Comparison of ENCODE assay signal across 10 mouse cellular contexts in the genomic region with DNA sequence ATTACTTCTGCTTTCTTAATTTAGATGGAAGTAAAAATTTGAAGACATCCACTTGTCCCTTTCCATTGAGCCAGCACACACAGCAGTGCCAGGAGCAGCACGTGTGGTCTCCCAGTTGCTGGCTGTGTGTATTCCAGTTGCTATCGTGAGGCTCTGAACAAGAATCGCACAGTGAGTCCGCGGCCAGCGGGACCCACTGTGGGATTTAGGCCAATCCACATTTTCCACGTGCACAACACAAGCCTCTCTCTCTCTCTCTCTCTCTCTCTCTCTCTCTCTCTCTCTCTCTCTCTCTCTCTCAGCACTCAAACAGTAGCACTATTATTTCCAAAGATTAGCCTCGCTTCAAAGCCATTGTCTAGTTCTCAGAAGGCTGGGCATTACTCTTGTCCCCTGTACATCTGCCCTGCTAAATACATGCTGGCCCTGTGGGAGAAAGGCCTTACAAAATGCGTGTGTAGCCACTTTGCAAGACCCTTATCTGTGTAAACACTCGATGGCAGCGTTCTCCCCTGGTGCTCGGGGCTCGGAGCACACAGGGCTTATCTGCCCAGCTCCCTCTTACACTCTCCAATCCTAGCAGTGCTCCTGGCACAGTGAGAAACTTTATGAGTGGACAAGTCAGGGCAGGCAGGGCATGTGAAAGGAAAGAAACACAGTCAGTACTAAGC. TPM values are rescaled to one million over a fixed set of nuclear protein-coding genes. Genes with fewer than 3 reads are reported as not detected.
DNase-seq lines count a peak whose midpoint lies in the region; ATAC-seq and TF ChIP-seq lines count a peak whose summit lies in the region.
"Had no signal": no experiment of that assay in that cellular context is flagged by ENCODE, and none has a peak within 500 bp of the region (broad histone marks: within the 10 kb centered on the region; RNA-seq: fewer than 3 reads in every experiment).

No protein-coding gene starts in this region.

- no peak for TF ChIP-seq CTCF in forebrain, postnatal 0 days (IDR thresholded peaks at IDR 0.05; ENCODE audit: low read depth)

- 49% methylated on average over 13 of the region's 13 CpGs for WGBS in heart, embryonic 10.5 days
- 27% methylated on average over 13 of the region's 13 CpGs for WGBS in forebrain, postnatal 0 days
- 8% methylated on average over 13 of the region's 13 CpGs for WGBS in midbrain, embryonic 16.5 days

- H3K4me1 ChIP-seq in heart, embryonic 10.5 days = peaks cover 25% of the 10 kb centered on the region
- H3K4me1 ChIP-seq in forebrain, postnatal 0 days (ENCODE audit: insufficient read depth) = no peaks in the 10 kb centered on the region
- peaks cover 9% of the 10 kb centered on the region for H3K4me1 ChIP-seq in midbrain, embryonic 16.5 days (ENCODE audit: control insufficient read depth, insufficient read depth, low read length)
- H3K4me1 ChIP-seq: limb, embryonic 12.5 days had no signal

- peak; percentile 65 for ATAC-seq in forebrain, postnatal 0 days
- ATAC-seq in midbrain, embryonic 16.5 days = peak; percentile 81

- no peaks in the 10 kb centered on the region for H3K9me3 ChIP-seq in heart, embryonic 10.5 days
- no peaks in the 10 kb centered on the region for H3K9me3 ChIP-seq in forebrain, postnatal 0 days (ENCODE audit: low read length)
- no peaks in the 10 kb centered on the region for H3K9me3 ChIP-seq in midbrain, embryonic 16.5 days (replicated peaks; ENCODE audit: control insufficient read depth, low read length, poor library complexity, severe bottlenecking)
- H3K9me3 ChIP-seq: limb, embryonic 12.5 days had no signal

- no peak overlapping the region for H3K27ac ChIP-seq in heart, embryonic 10.5 days
- H3K27ac ChIP-seq in forebrain, postnatal 0 days (ENCODE audit: low read depth, low read length) = no peak overlapping the region
- no peak overlapping the region for H3K27ac ChIP-seq in midbrain, embryonic 16.5 days (ENCODE audit: low read length)
- H3K27ac ChIP-seq: limb, embryonic 12.5 days had no signal

- no peaks in the 10 kb centered on the region for H3K36me3 ChIP-seq in heart, embryonic 10.5 days
- no peaks in the 10 kb centered on the region for H3K36me3 ChIP-seq in forebrain, postnatal 0 days (ENCODE audit: insufficient read depth)
- no peaks in the 10 kb centered on the region for H3K36me3 ChIP-seq in midbrain, embryonic 16.5 days (ENCODE audit: control insufficient read depth, insufficient read depth, low read length)
- H3K36me3 ChIP-seq: limb, embryonic 12.5 days had no signal

- DNase-seq in heart, embryonic 10.5 days (ENCODE audit: low spot score) = peak; percentile 46
- no peak for DNase-seq in heart, postnatal 14 days
- peak; percentile 47 for DNase-seq in A20 (ENCODE audit: low read depth, low spot score)
- DNase-seq in forebrain, postnatal 0 days = peak; percentile 20
- no peak for DNase-seq in thymus, postnatal 4 days
- DNase-seq in thymus, adult 18-20 months = no peak
- no peak for DNase-seq in yolk sac, embryonic 10.5 days (ENCODE audit: low spot score)
- DNase-seq: kidney, adult 8-10 months had no signal

- H3K27me3 ChIP-seq in heart, embryonic 10.5 days (ENCODE audit: insufficient read depth, poor library complexity, severe bottlenecking) = no peaks in the 10 kb centered on the region
- no peaks in the 10 kb centered on the region for H3K27me3 ChIP-seq in forebrain, postnatal 0 days (ENCODE audit: insufficient read depth, low read length)
- no peaks in the 10 kb centered on the region for H3K27me3 ChIP-seq in midbrain, embryonic 16.5 days (ENCODE audit: control insufficient read depth, insufficient read depth, low read depth, low read length)
- H3K27me3 ChIP-seq: limb, embryonic 12.5 days had no signal

- no peak overlapping the region for H3K9ac ChIP-seq in forebrain, postnatal 0 days
- H3K9ac ChIP-seq in midbrain, embryonic 16.5 days (ENCODE audit: low read depth, low read length) = no peak overlapping the region
- H3K9ac ChIP-seq: limb, embryonic 12.5 days had no signal

- H3K4me2 ChIP-seq in forebrain, postnatal 0 days (ENCODE audit: low read depth) = no peak overlapping the region
- no peak overlapping the region for H3K4me2 ChIP-seq in midbrain, embryonic 16.5 days (ENCODE audit: low read length)
- H3K4me2 ChIP-seq: limb, embryonic 12.5 days had no signal

- H3K4me3 ChIP-seq in heart, embryonic 10.5 days = no peak overlapping the region
- no peak overlapping the region for H3K4me3 ChIP-seq in forebrain, postnatal 0 days (ENCODE audit: low read depth, low read length)
- H3K4me3 ChIP-seq in midbrain, embryonic 16.5 days (ENCODE audit: low read depth, low read length) = no peak overlapping the region
- H3K4me3 ChIP-seq: limb, embryonic 12.5 days had no signal

- intact Hi-C loops in heart, postnatal 14 days (cut with DNase I) = loop anchor here (5.0 kb wide), 1 partner anchor 53 kb away; the partner anchor contains the start of gene Srd5a1

RNA-seq across cellular contexts. Expression of gene Tent4a, which starts 25.0 kb away (rescaled TPM):
- polyA plus RNA-seq in heart, embryonic 10.5 days (2016; fragmentation: Nextera tagmentation; extraction: Ambion mirVana) = 3.2 and 4.6 TPM in 2 replicates
- 10 to 100 TPM; 12.2 to 13.5 TPM for total RNA-seq in heart, postnatal 14 days (2021)
- 21.7 and 29.3 TPM in 2 replicates for total RNA-seq in forebrain, postnatal 0 days (2014; rRNA removed)
- polyA plus RNA-seq in forebrain, postnatal 0 days (2015; fragmentation: Nextera tagmentation; extraction: Ambion mirVana) = 4.5 and 4.9 TPM in 2 replicates
- polyA plus RNA-seq in midbrain, embryonic 16.5 days (2015; fragmentation: Nextera tagmentation; extraction: Ambion mirVana) = 5.4 and 6.3 TPM in 2 replicates

RNA-seq across cellular contexts. Expression of gene Nsun2, which starts 25.9 kb away (rescaled TPM):
- polyA plus RNA-seq in heart, embryonic 10.5 days (2016; fragmentation: Nextera tagmentation; extraction: Ambion mirVana) = 106 and 140 TPM in 2 replicates
- 10 to 100 TPM; 35.8 to 42.0 TPM for total RNA-seq in heart, postnatal 14 days (2021)
- total RNA-seq in forebrain, postnatal 0 days (2014; rRNA removed) = 64.2 and 64.3 TPM in 2 replicates
- 64.6 and 74.4 TPM in 2 replicates for polyA plus RNA-seq in forebrain, postnatal 0 days (2015; fragmentation: Nextera tagmentation; extraction: Ambion mirVana)
- polyA plus RNA-seq in midbrain, embryonic 16.5 days (2015; fragmentation: Nextera tagmentation; extraction: Ambion mirVana) = 67.9 and 70.2 TPM in 2 replicates

RNA-seq across cellular contexts. Expression of gene Srd5a1, which starts 51.8 kb away (rescaled TPM):
- 8.5 and 12.0 TPM in 2 replicates for polyA plus RNA-seq in heart, embryonic 10.5 days (2016; fragmentation: Nextera tagmentation; extraction: Ambion mirVana)
- 1 to 10 TPM; 1.6 to 1.7 TPM for total RNA-seq in heart, postnatal 14 days (2021)
- total RNA-seq in forebrain, postnatal 0 days (2014; rRNA removed) = 16.2 TPM in 2 replicates
- 24.3 and 37.2 TPM in 2 replicates for polyA plus RNA-seq in forebrain, postnatal 0 days (2015; fragmentation: Nextera tagmentation; extraction: Ambion mirVana)
- 29.3 and 32.3 TPM in 2 replicates for polyA plus RNA-seq in midbrain, embryonic 16.5 days (2015; fragmentation: Nextera tagmentation; extraction: Ambion mirVana)

Comparison
In these comparisons a context has a peak if more than half of its experiments do, and no peak if none do; other contexts are left out.
1. DNase-seq: peak in heart, embryonic 10.5 days (single experiment), A20 (single experiment) and forebrain, postnatal 0 days (single experiment); none in heart, postnatal 14 days (0 of 2), thymus, postnatal 4 days (single experiment), thymus, adult 18-20 months (0 of 2) and yolk sac, embryonic 10.5 days (single experiment).